ENCODE assay signal across 9 mouse cellular contexts in genomic region chr12:76867586-76868280, GRCm38 (mm10). TPM values are rescaled to one million over a fixed set of nuclear protein-coding genes. Genes with fewer than 3 reads are reported as not detected.
DNase-seq lines count a peak whose midpoint lies in the region; ATAC-seq lines count a peak whose summit lies in the region.
"Had no signal": no experiment of that assay in that cellular context is flagged by ENCODE, and none has a peak within 500 bp of the region (broad histone marks: within the 10 kb centered on the region; RNA-seq: fewer than 3 reads in every experiment).

No protein-coding gene starts in this region.

- H3K36me3 ChIP-seq in hindbrain, embryonic 10.5 days = peaks cover 9% of the 10 kb centered on the region; the same call in 1 of the 2 replicates

- no peak overlapping the region for H3K27ac ChIP-seq in hindbrain, embryonic 10.5 days
- H3K27ac ChIP-seq: liver, embryonic 13.5 days had no signal

- ATAC-seq in frontal cortex, adult (ENCODE audit: low TSS enrichment) = peak; percentile 91
- ATAC-seq in megakaryocyte progenitor cell, adult 5-6 weeks (replicated peaks; ENCODE audit: poor library complexity) = peak; percentile 54; the same call in 1 of the 2 replicates

- H3K4me3 ChIP-seq in hindbrain, embryonic 10.5 days = no peak overlapping the region
- H3K4me3 ChIP-seq: liver, embryonic 13.5 days had no signal

- 62% methylated on average over 10 of the region's 10 CpGs for WGBS in hindbrain, embryonic 10.5 days

- intact Hi-C loops in gastrocnemius, postnatal 36 days (cut with DNase I) = no loop called here

- H3K9me3 ChIP-seq in hindbrain, embryonic 10.5 days = no peaks in the 10 kb centered on the region
- H3K9me3 ChIP-seq: liver, embryonic 13.5 days had no signal

- DNase-seq in layer of hippocampus, adult 11-12 months (ENCODE audit: low spot score) = peak; percentile 22
- DNase-seq in layer of hippocampus, adult 8-10 months (ENCODE audit: low spot score in 2 of 2) = no peak
- DNase-seq in ZHBTc4 (ENCODE audit: low read depth, low spot score) = peak; percentile 73
- DNase-seq in hindbrain, embryonic 10.5 days (ENCODE audit: low spot score) = no peak
- no peak for DNase-seq in kidney, adult 18-20 months
- no peak for DNase-seq in gastrocnemius, postnatal 36 days
- DNase-seq: liver, embryonic 13.5 days had no signal

- peaks cover 18% of the 10 kb centered on the region for H3K4me1 ChIP-seq in hindbrain, embryonic 10.5 days (replicated peaks)
- H3K4me1 ChIP-seq: liver, embryonic 13.5 days had no signal

- H3K27me3 ChIP-seq in hindbrain, embryonic 10.5 days (ENCODE audit: insufficient read depth, poor library complexity, severe bottlenecking) = no peaks in the 10 kb centered on the region
- H3K27me3 ChIP-seq: liver, embryonic 13.5 days had no signal

RNA-seq across cellular contexts. Expression of gene Rab15, which starts 45.0 kb away (rescaled TPM):
- total RNA-seq in layer of hippocampus, adult 8-10 months (2022) = 100 to 1,000 TPM; 153 to 196 (median 173) TPM
- not detected in 2 replicates for total RNA-seq in megakaryocyte progenitor cell, adult 5-6 weeks (2015)
- 1.1 TPM in 1 of 2 replicates, not detected in the other for total RNA-seq in megakaryocyte progenitor cell, adult 5-6 weeks (2017)
- polyA plus RNA-seq in hindbrain, embryonic 10.5 days (2016; fragmentation: Nextera tagmentation; extraction: Ambion mirVana) = 21.3 and 23.8 TPM in 2 replicates
- 1 to 10 TPM; 3.1 to 5.6 TPM for total RNA-seq in gastrocnemius, postnatal 36 days (2021)

Comparison
In these comparisons a context has a peak if more than half of its experiments do, and no peak if none do; other contexts are left out.
1. DNase-seq: peak in layer of hippocampus, adult 11-12 months (single experiment) and ZHBTc4 (single experiment); none in layer of hippocampus, adult 8-10 months (0 of 2), hindbrain, embryonic 10.5 days (single experiment), kidney, adult 18-20 months (single experiment) and gastrocnemius, postnatal 36 days (0 of 2).
2. RNA of gene Rab15, which starts 45.0 kb away (total RNA-seq): 153 to 196 TPM in layer of hippocampus, adult 8-10 months; 3.1 to 5.6 TPM in gastrocnemius, postnatal 36 days and 1.1 TPM in megakaryocyte progenitor cell, adult 5-6 weeks; every median in the first group is over 10 times any median in the second.